Mouse (Mus musculus) embryonic facial prominence, embryonic 13.5 days (tissue): ENCODE data around the gene Tns4. TPM values are rescaled to one million over a fixed set of nuclear protein-coding genes. Genes with fewer than 3 reads are reported as not detected.
A peak's percentile ranks its signal among the peaks of the same experiment; 100 is the strongest.

Source experiments
- ATAC-seq: fragments of 200-750 bp; cut with Nextera tagmentation; 2 replicates; pipeline ENCODE4 v1.8.0; 2017; ENCODE audit warnings: low read depth; ENCODE audit not compliant: insufficient number of reproducible peaks, insufficient read depth, low FRiP score, low TSS enrichment
- H3K27ac ChIP-seq: fragments of 300-500 bp; sonication (generic); 2 replicates; pipeline ENCODE4 v1.5.1; 2015; ENCODE audit warnings: moderate library complexity, mild to moderate bottlenecking, inconsistent platforms
- H3K27me3 ChIP-seq: fragments of 300-500 bp; sonication (generic); 2 replicates; pipeline ENCODE4 v1.6.1; 2015; ENCODE audit warnings: mild to moderate bottlenecking, inconsistent platforms
- H3K36me3 ChIP-seq: fragments of 300-500 bp; sonication (generic); 2 replicates; pipeline ENCODE4 v1.6.1; 2015; ENCODE audit warnings: mild to moderate bottlenecking, inconsistent platforms
- H3K4me1 ChIP-seq: fragments of 300-500 bp; sonication (generic); 2 replicates; pipeline ENCODE4 v1.6.1; 2015; ENCODE audit warnings: inconsistent platforms
- H3K4me2 ChIP-seq: fragments of 300-500 bp; sonication (generic); 2 replicates; pipeline ENCODE4 v1.6.1; 2015; ENCODE audit warnings: moderate library complexity, mild to moderate bottlenecking, inconsistent platforms
- H3K4me3 ChIP-seq: fragments of 300-500 bp; sonication (generic); 2 replicates; pipeline ENCODE4 v1.5.1; 2015; ENCODE audit warnings: mild to moderate bottlenecking, inconsistent platforms
- H3K9ac ChIP-seq: fragments of 300-500 bp; sonication (generic); 2 replicates; pipeline ENCODE4 v1.6.1; 2015; ENCODE audit warnings: mild to moderate bottlenecking, inconsistent platforms
- H3K9me3 ChIP-seq: fragments of 300-500 bp; sonication (generic); 2 replicates; pipeline ENCODE4 v1.6.1; 2016; ENCODE audit warnings: inconsistent platforms
- WGBS: fragments of 180-500 bp; shearing (Covaris S2); methylation state at CpG from one replicate; pipeline ENCODE4 v1.1.7; 2015; ENCODE audit warnings: mixed read lengths; 5-methylcytosine and 5-hydroxymethylcytosine counted together
- polyA plus RNA-seq: library from polyadenylated mRNA; unstranded; fragments of >200 nt; fragmentation: Nextera tagmentation; extraction: Ambion mirVana; gene quantifications from 2 replicates; pipeline ENCODE4 v1.2.1, GENCODE M21; 2015

Gene Tns4
- polyA plus RNA-seq, 1 experiment from 2014 or later = 0.53 TPM

- Histone ChIP-seq H3K4me2 (no peak overlapping the region), H3K9me3 (no peaks in the 10 kb centered on the region), H3K27ac (0 out of 2 replicates have a peak overlapping the region, but pooled peaks have one; percentile 0), H3K4me3 (no peak overlapping the region), H3K36me3 (no peaks in the 10 kb centered on the region), H3K4me1 (peaks cover 40% of the 10 kb centered on the region), H3K27me3 (no peaks in the 10 kb centered on the region), H3K9ac (no peak overlapping the region)
- no peak for ATAC-seq
- 81% methylated on average over 7 of the region's 7 CpGs for WGBS
Measured at GRCm38 (mm10) chr11:99099516-99099915, 10.4 kb upstream of the Tns4 start.

- Histone ChIP-seq H3K27ac (no peak overlapping the region), H3K4me2 (no peak overlapping the region), H3K9ac (no peak overlapping the region), H3K36me3 (no peaks in the 10 kb centered on the region), H3K9me3 (no peaks in the 10 kb centered on the region), H3K4me3 (no peak overlapping the region), H3K27me3 (no peaks in the 10 kb centered on the region), H3K4me1 (peaks cover 40% of the 10 kb centered on the region)
- no peak for ATAC-seq
- WGBS = 90% methylated on average over 9 of the region's 9 CpGs
Measured at GRCm38 (mm10) chr11:99098924-99099323, 9.8 kb upstream of the Tns4 start.

- no peaks in the 10 kb centered on the region for H3K27me3 ChIP-seq
- 38% methylated on average over 8 of the region's 8 CpGs for WGBS
- no peaks in the 10 kb centered on the region for H3K36me3 ChIP-seq
- no peaks in the 10 kb centered on the region for H3K9me3 ChIP-seq
- 0 out of 2 replicates have a peak overlapping the region, but pooled peaks have one; percentile 22 for H3K27ac ChIP-seq
- peaks cover 33% of the 10 kb centered on the region for H3K4me1 ChIP-seq
- ATAC-seq = no peak
- H3K4me2 ChIP-seq = no peak overlapping the region
- H3K9ac ChIP-seq = no peak overlapping the region
- H3K4me3 ChIP-seq = no peak overlapping the region
Measured at GRCm38 (mm10) chr11:99096996-99097774, 8.1 kb upstream of the Tns4 start.

- peak overlapping the region; percentile 28; the same call in 1 of the 2 replicates for H3K27ac ChIP-seq
- H3K4me1 ChIP-seq = peaks cover 29% of the 10 kb centered on the region
- 63% methylated on average over 4 of the region's 4 CpGs for WGBS
- H3K4me2 ChIP-seq = no peak overlapping the region
- no peaks in the 10 kb centered on the region for H3K27me3 ChIP-seq
- no peaks in the 10 kb centered on the region for H3K36me3 ChIP-seq
- ATAC-seq = no peak
- no peak overlapping the region for H3K4me3 ChIP-seq
- no peak overlapping the region for H3K9ac ChIP-seq
- H3K9me3 ChIP-seq = no peaks in the 10 kb centered on the region
Measured at GRCm38 (mm10) chr11:99096417-99096816, 7.3 kb upstream of the Tns4 start.

- Histone ChIP-seq H3K4me2 (no peak overlapping the region), H3K9ac (no peak overlapping the region), H3K27me3 (no peaks in the 10 kb centered on the region), H3K9me3 (no peaks in the 10 kb centered on the region), H3K4me3 (no peak overlapping the region), H3K27ac (no peak overlapping the region), H3K4me1 (peaks cover 29% of the 10 kb centered on the region), H3K36me3 (no peaks in the 10 kb centered on the region)
- 45% methylated on average over 4 of the region's 4 CpGs for WGBS
- no peak for ATAC-seq
Measured at GRCm38 (mm10) chr11:99095759-99096158, 6.7 kb upstream of the Tns4 start.

- Histone ChIP-seq H3K9me3 (no peaks in the 10 kb centered on the region), H3K4me3 (no peak overlapping the region), H3K27ac (no peak overlapping the region), H3K36me3 (no peaks in the 10 kb centered on the region), H3K9ac (no peak overlapping the region), H3K4me2 (no peak overlapping the region), H3K27me3 (no peaks in the 10 kb centered on the region), H3K4me1 (peaks cover 28% of the 10 kb centered on the region)
- WGBS = 30% methylated on average over 2 of the region's 2 CpGs
- no peak for ATAC-seq
Measured at GRCm38 (mm10) chr11:99094911-99095676, 6.0 kb upstream of the Tns4 start.

GRCm38 (mm10) chr11:99093740-99094139 is 4.6 kb upstream of the Tns4 start:
- Histone ChIP-seq H3K36me3 (no peaks in the 10 kb centered on the region), H3K4me3 (no peak overlapping the region), H3K9me3 (no peaks in the 10 kb centered on the region), H3K27me3 (no peaks in the 10 kb centered on the region), H3K4me1 (peaks cover 27% of the 10 kb centered on the region), H3K4me2 (no peak overlapping the region), H3K9ac (no peak overlapping the region), H3K27ac (no peak overlapping the region)
- 86% methylated on average over 7 of the region's 7 CpGs for WGBS
- ATAC-seq = no peak

GRCm38 (mm10) chr11:99091666-99092065 is 2.6 kb upstream of the Tns4 start:
- Histone ChIP-seq H3K4me3 (no peak overlapping the region), H3K4me2 (no peak overlapping the region), H3K27me3 (no peaks in the 10 kb centered on the region), H3K36me3 (no peaks in the 10 kb centered on the region), H3K9me3 (no peaks in the 10 kb centered on the region), H3K4me1 (peaks cover 21% of the 10 kb centered on the region), H3K9ac (no peak overlapping the region), H3K27ac (no peak overlapping the region)
- 76% methylated on average over 2 of the region's 2 CpGs for WGBS
- ATAC-seq = no peak

- no peak for ATAC-seq
- H3K27me3 ChIP-seq = no peaks in the 10 kb centered on the region
- no peaks in the 10 kb centered on the region for H3K9me3 ChIP-seq
- H3K4me1 ChIP-seq = peaks cover 13% of the 10 kb centered on the region
- WGBS = 93% methylated on average over 8 of the region's 8 CpGs
- no peak overlapping the region for H3K4me2 ChIP-seq
- H3K4me3 ChIP-seq = no peak overlapping the region
- no peak overlapping the region for H3K27ac ChIP-seq
- H3K36me3 ChIP-seq = no peaks in the 10 kb centered on the region
- H3K9ac ChIP-seq = no peak overlapping the region
Measured at GRCm38 (mm10) chr11:99090391-99090790, 1.3 kb upstream of the Tns4 start.

- no peaks in the 10 kb centered on the region for H3K36me3 ChIP-seq
- peaks cover 13% of the 10 kb centered on the region for H3K4me1 ChIP-seq
- no peaks in the 10 kb centered on the region for H3K27me3 ChIP-seq
- ATAC-seq = no peak
- no peak overlapping the region for H3K4me3 ChIP-seq
- WGBS = 55% methylated on average over 2 of the region's 2 CpGs
- H3K4me2 ChIP-seq = no peak overlapping the region
- no peaks in the 10 kb centered on the region for H3K9me3 ChIP-seq
- H3K9ac ChIP-seq = no peak overlapping the region
- H3K27ac ChIP-seq = no peak overlapping the region
Measured at GRCm38 (mm10) chr11:99088486-99088885, 620 bp downstream of the Tns4 start.

GRCm38 (mm10) chr11:99084366-99084765 is 4.7 kb downstream of the Tns4 start:
- WGBS = 57% methylated on average over 9 of the region's 9 CpGs
- Histone ChIP-seq H3K27ac (no peak overlapping the region), H3K4me1 (peaks cover 48% of the 10 kb centered on the region)

GRCm38 (mm10) chr11:99083516-99083915 is 5.6 kb downstream of the Tns4 start:
- Histone ChIP-seq H3K9ac (no peak overlapping the region), H3K9me3 (no peaks in the 10 kb centered on the region), H3K27me3 (no peaks in the 10 kb centered on the region), H3K36me3 (no peaks in the 10 kb centered on the region), H3K27ac (peak overlapping the region; percentile 74; the same call in 1 of the 2 replicates), H3K4me1 (peaks cover 48% of the 10 kb centered on the region), H3K4me2 (no peak overlapping the region), H3K4me3 (no peak overlapping the region)
- ATAC-seq = no peak
- WGBS = 81% methylated on average over 8 of the region's 8 CpGs

More at GRCm38 (mm10) chr11:99084366-99084765, 4.7 kb downstream of the Tns4 start:
- Histone ChIP-seq H3K36me3 (no peaks in the 10 kb centered on the region), H3K4me2 (no peak overlapping the region), H3K27me3 (no peaks in the 10 kb centered on the region), H3K4me3 (no peak overlapping the region), H3K9ac (no peak overlapping the region), H3K9me3 (no peaks in the 10 kb centered on the region)
- no peak for ATAC-seq
